Mouse (Mus musculus) limb, embryonic 13.5 days (tissue): ENCODE data around the gene Mroh3. TPM values are rescaled to one million over a fixed set of nuclear protein-coding genes. Genes with fewer than 3 reads are reported as not detected.
A peak's percentile ranks its signal among the peaks of the same experiment; 100 is the strongest.

ENCODE experiments used
- ATAC-seq: fragments of 200-750 bp; cut with Nextera tagmentation; 2 replicates; pipeline ENCODE4 v1.8.0; 2017; ENCODE audit warnings: low read depth, moderate number of reproducible peaks, moderate TSS enrichment; ENCODE audit not compliant: low FRiP score
- H3K27ac ChIP-seq: fragments of 300-500 bp; sonication (generic); 2 replicates; pipeline ENCODE4 v1.5.1; 2015; ENCODE audit warnings: inconsistent platforms, mild to moderate bottlenecking, moderate library complexity
- H3K27me3 ChIP-seq: fragments of 300-500 bp; sonication (generic); 2 replicates; pipeline ENCODE4 v1.6.1; 2015; ENCODE audit warnings: mild to moderate bottlenecking, inconsistent platforms
- H3K36me3 ChIP-seq: fragments of 300-500 bp; sonication (generic); 2 replicates; pipeline ENCODE4 v1.6.1; 2015; ENCODE audit warnings: inconsistent platforms, mild to moderate bottlenecking, moderate library complexity
- H3K4me1 ChIP-seq: fragments of 300-500 bp; sonication (generic); 2 replicates; pipeline ENCODE4 v1.6.1; 2015; ENCODE audit warnings: inconsistent platforms
- H3K4me2 ChIP-seq: fragments of 300-500 bp; sonication (generic); replicated peaks from 2 replicates; pipeline ENCODE4 v1.6.1; 2015; ENCODE audit warnings: inconsistent platforms, mild to moderate bottlenecking, moderate library complexity
- H3K4me3 ChIP-seq: fragments of 300-500 bp; sonication (generic); 2 replicates; pipeline ENCODE4 v1.5.1; 2015; ENCODE audit warnings: moderate library complexity, mild to moderate bottlenecking, inconsistent platforms
- H3K9ac ChIP-seq: fragments of 300-500 bp; sonication (generic); 2 replicates; pipeline ENCODE4 v1.6.1; 2015; ENCODE audit warnings: mild to moderate bottlenecking, inconsistent platforms
- H3K9me3 ChIP-seq: fragments of 300-500 bp; sonication (generic); 2 replicates; pipeline ENCODE4 v1.6.1; 2016; ENCODE audit warnings: inconsistent platforms
- WGBS: fragments of 180-500 bp; shearing (Covaris S2); methylation state at CpG from one replicate; pipeline ENCODE4 v1.1.7; 2015; 5-methylcytosine and 5-hydroxymethylcytosine counted together
- polyA plus RNA-seq: library from polyadenylated mRNA; unstranded; fragments of >200 nt; fragmentation: Nextera tagmentation; extraction: Ambion mirVana; gene quantifications from 2 replicates; pipeline ENCODE4 v1.2.1, GENCODE M21; 2015

Mroh3 gene
- polyA plus RNA-seq, 1 experiment from 2014 or later: not detected

GRCm38 (mm10) chr1:136226626-136227025 is 14.0 kb upstream of the Mroh3 start:
- H3K27me3 ChIP-seq: no peaks in the 10 kb centered on the region
- H3K27ac ChIP-seq: no peak overlapping the region
- H3K9ac ChIP-seq: no peak overlapping the region
- H3K4me2 ChIP-seq: no peak overlapping the region
- H3K9me3 ChIP-seq: no peaks in the 10 kb centered on the region
- WGBS: 93% methylated on average over 8 of the region's 8 CpGs
- H3K4me3 ChIP-seq: no peak overlapping the region
- ATAC-seq: no peak
- H3K4me1 ChIP-seq: peaks cover 40% of the 10 kb centered on the region
- peaks cover 63% of the 10 kb centered on the region for H3K36me3 ChIP-seq

GRCm38 (mm10) chr1:136225846-136226245 is 13.2 kb upstream of the Mroh3 start:
- H3K4me2 ChIP-seq: no peak overlapping the region
- no peaks in the 10 kb centered on the region for H3K9me3 ChIP-seq
- no peaks in the 10 kb centered on the region for H3K27me3 ChIP-seq
- no peak overlapping the region for H3K4me3 ChIP-seq
- H3K4me1 ChIP-seq: peaks cover 33% of the 10 kb centered on the region
- peaks cover 71% of the 10 kb centered on the region for H3K36me3 ChIP-seq
- WGBS: 93% methylated on average over 8 of the region's 8 CpGs
- H3K9ac ChIP-seq: no peak overlapping the region
- ATAC-seq: no peak
- no peak overlapping the region for H3K27ac ChIP-seq

GRCm38 (mm10) chr1:136223758-136224342 is 11.2 kb upstream of the Mroh3 start:
- Histone ChIP-seq H3K9me3 (no peaks in the 10 kb centered on the region), H3K4me2 (no peak overlapping the region), H3K27me3 (no peaks in the 10 kb centered on the region), H3K9ac (no peak overlapping the region), H3K4me3 (no peak overlapping the region), H3K4me1 (peaks cover 13% of the 10 kb centered on the region), H3K36me3 (peaks cover 91% of the 10 kb centered on the region), H3K27ac (no peak overlapping the region)
- WGBS: 80% methylated on average over 10 of the region's 10 CpGs
- ATAC-seq: no peak

- ATAC-seq: no peak
- H3K27ac ChIP-seq: no peak overlapping the region
- H3K9me3 ChIP-seq: no peaks in the 10 kb centered on the region
- H3K4me2 ChIP-seq: no peak overlapping the region
- 89% methylated on average over 10 of the region's 10 CpGs for WGBS
- no peaks in the 10 kb centered on the region for H3K27me3 ChIP-seq
- no peak overlapping the region for H3K9ac ChIP-seq
- no peaks in the 10 kb centered on the region for H3K4me1 ChIP-seq
- peaks cover 97% of the 10 kb centered on the region for H3K36me3 ChIP-seq
- no peak overlapping the region for H3K4me3 ChIP-seq
These were observed 9.8 kb upstream of the Mroh3 start for GRCm38 (mm10) chr1:136222386-136222785.

GRCm38 (mm10) chr1:136220037-136220871 is 7.6 kb upstream of the Mroh3 start:
- ATAC-seq: no peak
- H3K4me3 ChIP-seq: no peak overlapping the region
- H3K9me3 ChIP-seq: no peaks in the 10 kb centered on the region
- H3K4me1 ChIP-seq: no peaks in the 10 kb centered on the region
- H3K4me2 ChIP-seq: no peak overlapping the region
- H3K27me3 ChIP-seq: no peaks in the 10 kb centered on the region
- H3K27ac ChIP-seq: no peak overlapping the region
- 75% methylated on average over 10 of the region's 10 CpGs for WGBS
- H3K36me3 ChIP-seq: peaks cover 96% of the 10 kb centered on the region
- H3K9ac ChIP-seq: no peak overlapping the region

GRCm38 (mm10) chr1:136214304-136214703 is 1.7 kb upstream of the Mroh3 start:
- no peak overlapping the region for H3K4me2 ChIP-seq
- no peaks in the 10 kb centered on the region for H3K9me3 ChIP-seq
- H3K4me1 ChIP-seq: no peaks in the 10 kb centered on the region
- no peak overlapping the region for H3K27ac ChIP-seq
- no peak overlapping the region for H3K9ac ChIP-seq
- no peaks in the 10 kb centered on the region for H3K27me3 ChIP-seq
- ATAC-seq: no peak
- WGBS: 88% methylated on average over 15 of the region's 15 CpGs
- H3K36me3 ChIP-seq: peaks cover 66% of the 10 kb centered on the region
- no peak overlapping the region for H3K4me3 ChIP-seq

- Histone ChIP-seq H3K36me3 (no peaks in the 10 kb centered on the region), H3K9ac (no peak overlapping the region), H3K9me3 (no peaks in the 10 kb centered on the region), H3K27ac (no peak overlapping the region), H3K4me1 (no peaks in the 10 kb centered on the region), H3K27me3 (no peaks in the 10 kb centered on the region), H3K4me3 (no peak overlapping the region), H3K4me2 (no peak overlapping the region)
- no peak for ATAC-seq
- WGBS: 92% methylated on average over 5 of the region's 5 CpGs
These were observed 22.6 kb downstream of the Mroh3 start for GRCm38 (mm10) chr1:136190033-136190432.

DNA sequence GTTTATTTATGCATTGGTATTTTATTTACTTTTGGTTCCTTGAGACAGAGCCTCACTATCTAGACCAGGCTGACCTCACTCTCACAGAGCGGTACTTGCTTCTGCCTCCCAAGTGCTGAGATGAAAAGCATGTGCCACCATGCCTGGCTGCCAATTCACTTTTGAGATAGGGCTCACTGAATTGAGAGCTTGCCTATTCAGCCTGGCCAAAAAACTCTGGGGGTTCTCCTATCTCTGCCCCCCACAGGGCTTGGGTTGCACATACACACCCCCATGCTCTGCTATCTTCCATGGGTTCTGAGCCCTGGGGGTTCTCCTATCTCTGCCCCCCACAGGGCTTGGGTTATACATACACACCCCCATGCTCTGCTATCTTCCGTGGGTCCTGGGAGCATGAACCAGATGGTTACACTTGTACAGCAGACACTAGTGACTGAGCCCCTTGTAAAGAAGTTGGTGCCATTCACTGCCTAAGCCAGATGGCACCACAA is 33.1 kb downstream of the Mroh3 start:
- Histone ChIP-seq H3K4me1 (peaks cover under 1% of the 10 kb centered on the region; the same call in 1 of the 2 replicates), H3K9ac (no peak overlapping the region), H3K27me3 (no peaks in the 10 kb centered on the region), H3K36me3 (peaks cover 21% of the 10 kb centered on the region), H3K27ac (no peak overlapping the region), H3K4me3 (no peak overlapping the region), H3K4me2 (no peak overlapping the region), H3K9me3 (no peaks in the 10 kb centered on the region)
- WGBS: 80% methylated on average over 2 of the region's 2 CpGs
- ATAC-seq: no peak

DNA sequence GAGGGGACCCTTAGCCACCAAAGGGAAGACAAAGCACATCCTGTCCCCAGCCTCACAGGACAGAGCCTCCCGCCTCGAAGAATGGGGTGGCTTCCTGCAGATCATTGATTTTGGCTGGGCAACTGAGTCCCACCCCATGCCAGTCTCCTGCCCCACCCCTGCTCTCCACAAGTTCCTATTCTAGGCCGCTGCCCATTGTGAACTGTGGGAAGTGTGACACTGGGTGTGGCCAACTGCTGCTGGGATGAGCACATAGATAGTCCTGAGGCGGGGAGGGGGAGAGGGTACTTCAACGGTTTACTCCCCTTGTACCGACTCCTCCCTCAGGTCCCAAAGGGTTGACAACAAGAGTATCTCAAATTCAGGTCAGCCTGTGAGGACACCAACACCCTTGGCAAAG is 33.9 kb downstream of the Mroh3 start:
- WGBS: 64% methylated on average over 6 of the region's 6 CpGs
- no peak overlapping the region for H3K4me3 ChIP-seq
- no peak for ATAC-seq

DNA sequence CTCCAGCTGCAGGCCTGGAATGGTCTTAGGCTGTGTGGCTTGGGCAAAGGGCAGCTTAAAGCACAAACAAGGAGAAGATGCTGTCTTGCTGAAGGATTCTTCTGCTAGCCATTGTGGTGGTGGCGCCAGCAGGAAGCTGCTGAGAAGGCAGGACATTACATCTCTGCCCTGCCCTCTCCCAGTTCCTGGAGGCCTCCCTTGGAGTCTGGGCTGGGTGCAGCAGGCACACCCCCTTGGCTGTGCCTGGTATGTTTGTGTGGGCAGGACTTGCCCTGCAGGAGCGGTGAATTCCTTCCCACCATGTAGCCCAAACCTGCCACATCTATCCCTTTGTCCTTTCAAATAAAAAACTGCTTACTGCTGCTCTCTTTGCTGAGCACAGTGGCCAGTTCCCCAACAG is 35.5 kb downstream of the Mroh3 start:
- peaks cover 43% of the 10 kb centered on the region for H3K36me3 ChIP-seq
- WGBS: 89% methylated on average over 2 of the region's 2 CpGs

More for the DNA sequence above, 33.9 kb downstream of the Mroh3 start:
- Histone ChIP-seq H3K36me3 (peaks cover 29% of the 10 kb centered on the region), H3K9ac (no peak overlapping the region), H3K27ac (no peak overlapping the region), H3K27me3 (no peaks in the 10 kb centered on the region), H3K4me2 (no peak overlapping the region), H3K4me1 (peaks cover 8% of the 10 kb centered on the region), H3K9me3 (no peaks in the 10 kb centered on the region)

GRCm38 (mm10) chr1:136175183-136175582 is 37.4 kb downstream of the Mroh3 start:
- Histone ChIP-seq H3K36me3 (peaks cover 57% of the 10 kb centered on the region), H3K9ac (no peak overlapping the region), H3K4me2 (no peak overlapping the region), H3K27me3 (no peaks in the 10 kb centered on the region), H3K9me3 (no peaks in the 10 kb centered on the region), H3K4me3 (no peak overlapping the region), H3K4me1 (peaks cover 12% of the 10 kb centered on the region), H3K27ac (no peak overlapping the region)
- peak; percentile 18; the same call in 1 of the 2 replicates for ATAC-seq
- WGBS: 37% methylated on average over 6 of the region's 6 CpGs

More for the DNA sequence above, 35.5 kb downstream of the Mroh3 start:
- Histone ChIP-seq H3K4me1 (peaks cover 12% of the 10 kb centered on the region), H3K27me3 (no peaks in the 10 kb centered on the region), H3K9me3 (no peaks in the 10 kb centered on the region), H3K4me2 (no peak overlapping the region), H3K27ac (no peak overlapping the region), H3K9ac (peak overlapping the region; percentile 25; the same call in 1 of the 2 replicates), H3K4me3 (no peak overlapping the region)
- ATAC-seq: no peak

- H3K9me3 ChIP-seq: no peaks in the 10 kb centered on the region
- peaks cover 12% of the 10 kb centered on the region for H3K4me1 ChIP-seq
- no peak overlapping the region for H3K27ac ChIP-seq
- no peak overlapping the region for H3K4me3 ChIP-seq
- ATAC-seq: no peak
- no peak overlapping the region for H3K9ac ChIP-seq
- H3K27me3 ChIP-seq: no peaks in the 10 kb centered on the region
- 16% methylated on average over 13 of the region's 13 CpGs for WGBS
- peak overlapping the region; percentile 21; the same call in 1 of the 2 replicates for H3K4me2 ChIP-seq
- H3K36me3 ChIP-seq: peaks cover 60% of the 10 kb centered on the region
These were observed 38.5 kb downstream of the Mroh3 start for GRCm38 (mm10) chr1:136174101-136174606.
